Mouse (Mus musculus) adrenal gland, postnatal 25 days (tissue): Measurements from ENCODE around the gene Ahnak. TPM values are rescaled to one million over a fixed set of nuclear protein-coding genes. Genes with fewer than 3 reads are reported as not detected.

Experiments used
- DNase-seq: peaks from one replicate; pipeline ENCODE4 v3.0.0; 2021; ENCODE audit warnings: mixed read lengths
- long read RNA-seq: library from polyadenylated mRNA; stranded (forward); transcript quantifications from one replicate; pipeline ENCODE4 v2.0.0, GENCODE M21; 2021
- total RNA-seq: library from RNA; stranded (reverse); gene quantifications from 2 replicates; pipeline ENCODE4 v1.2.3, GENCODE M21; 2021

The Ahnak gene
- 93.0 and 106 TPM in 2 replicates for total RNA-seq
- long read RNA-seq, full-length matches to known transcripts = 11 of 37 reads
- long read RNA-seq, partial matches to known transcripts = 4 of 37 reads
- long read RNA-seq, other reads (novel, unspliced or antisense) = 22 of 37 reads

DNA sequence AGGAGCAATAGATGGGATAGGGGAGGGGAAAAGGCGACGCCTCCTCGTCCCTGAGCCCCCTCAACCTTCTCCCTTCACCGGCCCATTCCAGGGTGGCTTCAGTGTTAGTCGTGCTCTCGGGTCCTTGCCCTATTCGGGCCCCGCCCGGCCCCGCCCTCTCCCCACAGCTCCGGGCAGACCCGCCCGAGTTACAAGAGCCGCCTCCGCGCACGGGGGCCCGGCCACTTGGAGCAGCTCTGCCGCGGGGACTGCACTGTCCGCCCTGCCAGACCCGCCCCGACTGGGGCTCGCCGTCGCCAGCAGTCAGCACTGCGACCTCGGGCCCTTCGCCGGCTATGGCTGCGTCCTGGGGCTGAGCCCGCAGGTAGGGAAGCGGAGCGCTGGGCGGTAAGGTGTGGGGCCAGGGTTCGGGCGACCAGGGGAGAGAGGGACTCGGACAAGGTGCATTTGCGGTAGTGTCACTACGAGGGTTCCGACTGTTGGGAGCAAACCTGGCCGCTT is at the start of gene Ahnak:
Ahnak (plus strand) TSS at position 219 of the 501 bp plus-strand sequence.
- DNase-seq = peak; percentile 89

DNA sequence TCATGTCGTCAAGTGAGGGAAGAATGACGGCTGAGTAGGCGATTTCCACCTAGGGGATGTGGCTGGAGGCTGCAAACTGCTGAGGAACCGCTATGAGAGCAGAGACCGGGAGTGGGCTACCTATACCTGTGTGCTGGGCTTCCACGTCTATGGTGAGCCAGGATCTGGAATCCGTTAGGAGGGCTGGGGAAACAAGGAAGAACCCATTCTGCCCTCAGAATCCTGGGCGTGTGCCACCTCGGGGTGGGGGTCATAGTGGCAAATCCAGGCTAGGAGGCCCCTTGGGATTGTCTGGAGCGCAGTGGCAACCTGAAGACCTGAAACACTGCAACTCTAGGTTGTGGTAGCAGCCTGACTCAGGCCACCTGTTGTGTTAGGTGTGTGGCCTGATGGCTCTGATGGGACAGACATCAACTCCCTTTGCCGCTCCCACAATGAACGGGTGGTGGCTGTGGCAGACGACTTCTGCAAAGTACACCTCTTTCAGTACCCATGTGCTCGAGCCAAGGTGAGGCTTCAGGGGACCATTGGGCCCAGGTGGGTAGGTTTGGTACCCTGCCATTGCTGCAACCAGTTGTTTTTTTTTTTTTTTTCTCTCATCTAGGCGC is 48.5 kb upstream of the Ahnak start:
- DNase-seq = no peak

GRCm38 (mm10) chr19:8941136-8941514 is 48.0 kb upstream of the Ahnak start:
- DNase-seq = no peak

GRCm38 (mm10) chr19:8941515-8942217 is 47.4 kb upstream of the Ahnak start, which contains the start of gene Mta2:
Gene Mta2 (plus strand): TSS chr19:8941875.
- peak; percentile 98 for DNase-seq

DNA sequence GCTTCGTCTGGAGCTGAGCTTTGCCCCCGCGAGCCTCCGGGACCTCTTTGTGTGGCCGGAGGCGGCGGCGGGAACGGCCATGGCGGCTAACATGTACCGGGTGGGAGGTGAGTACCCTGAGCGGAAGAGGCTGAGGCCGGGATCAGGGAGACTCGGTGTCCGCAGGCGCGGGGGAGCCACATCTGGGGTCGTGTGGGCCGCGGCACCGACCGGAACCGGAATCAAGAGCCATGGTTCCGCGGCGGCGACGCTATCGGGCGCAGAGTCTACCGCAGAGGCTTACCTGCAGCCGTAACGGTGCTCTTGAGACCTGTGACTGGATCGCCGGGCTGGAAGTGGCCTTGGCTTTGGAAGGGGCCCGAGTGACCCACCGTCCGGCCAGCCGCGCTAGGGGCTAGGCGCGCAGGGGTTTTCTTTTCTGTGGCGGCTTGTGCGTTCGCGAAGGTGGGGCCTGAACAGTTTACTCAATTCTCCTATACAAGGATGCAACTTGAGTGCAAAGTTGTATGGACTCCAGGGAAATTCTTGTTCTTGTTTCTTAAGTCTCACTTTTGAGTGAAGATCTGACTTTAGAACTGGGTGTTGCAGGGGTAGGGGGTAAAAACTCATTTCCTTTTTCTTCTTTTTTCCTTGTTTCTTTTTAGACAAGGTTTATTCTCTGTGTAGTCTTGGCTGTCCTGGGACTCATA is 46.7 kb upstream of the Ahnak start:
- peak; percentile 59 for DNase-seq

DNA sequence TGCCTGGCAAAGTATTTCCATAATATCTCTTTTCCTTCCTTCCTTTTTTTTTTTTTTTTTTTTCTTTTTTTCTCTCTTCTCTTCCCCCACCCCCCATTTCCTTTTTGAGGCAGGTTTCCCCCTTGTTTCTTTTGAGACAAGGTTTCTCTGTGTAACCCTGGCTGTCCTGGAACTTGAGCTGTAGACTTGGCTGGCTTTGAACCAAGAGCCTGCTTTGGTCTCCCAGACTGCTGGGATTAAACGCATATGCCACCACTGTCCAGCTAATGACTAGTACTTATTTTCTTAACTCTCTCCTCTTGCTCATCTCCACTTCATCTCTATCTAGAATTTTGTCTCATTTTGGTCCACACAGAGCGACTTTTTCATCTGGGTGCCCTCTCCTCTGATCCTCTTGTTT is 46.0 kb upstream of the Ahnak start:
- no peak for DNase-seq

- no peak for DNase-seq
Measured at GRCm38 (mm10) chr19:8944062-8944461, 45.0 kb upstream of the Ahnak start.

GRCm38 (mm10) chr19:8944750-8945149 is 44.3 kb upstream of the Ahnak start:
- DNase-seq = peak; percentile 76

GRCm38 (mm10) chr19:8945251-8945650 is 43.8 kb upstream of the Ahnak start:
- DNase-seq = no peak

GRCm38 (mm10) chr19:8946929-8947328 is 42.2 kb upstream of the Ahnak start:
- DNase-seq = no peak

DNA sequence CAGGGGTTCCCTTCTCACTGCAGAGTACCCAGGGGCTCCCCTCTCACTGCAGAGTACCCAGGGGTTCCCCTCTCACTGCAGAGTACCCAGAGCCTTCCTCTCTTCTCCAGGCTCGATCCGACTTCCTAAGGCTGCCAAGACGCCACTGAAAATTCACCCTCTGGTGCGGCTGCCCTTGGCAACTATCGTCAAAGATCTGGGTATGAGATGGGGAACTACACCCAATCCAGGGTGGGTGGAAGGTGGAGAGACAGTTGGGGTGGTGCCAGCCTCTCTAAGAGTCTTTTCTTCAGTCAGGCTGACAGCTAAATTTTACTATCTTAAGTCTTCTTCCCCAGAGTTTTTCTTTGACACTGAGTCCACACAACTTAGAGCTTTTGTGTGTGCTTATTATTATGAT is 38.9 kb upstream of the Ahnak start:
- DNase-seq = no peak

- no peak for DNase-seq
Measured at GRCm38 (mm10) chr19:8952241-8952640, 36.8 kb upstream of the Ahnak start.

DNA sequence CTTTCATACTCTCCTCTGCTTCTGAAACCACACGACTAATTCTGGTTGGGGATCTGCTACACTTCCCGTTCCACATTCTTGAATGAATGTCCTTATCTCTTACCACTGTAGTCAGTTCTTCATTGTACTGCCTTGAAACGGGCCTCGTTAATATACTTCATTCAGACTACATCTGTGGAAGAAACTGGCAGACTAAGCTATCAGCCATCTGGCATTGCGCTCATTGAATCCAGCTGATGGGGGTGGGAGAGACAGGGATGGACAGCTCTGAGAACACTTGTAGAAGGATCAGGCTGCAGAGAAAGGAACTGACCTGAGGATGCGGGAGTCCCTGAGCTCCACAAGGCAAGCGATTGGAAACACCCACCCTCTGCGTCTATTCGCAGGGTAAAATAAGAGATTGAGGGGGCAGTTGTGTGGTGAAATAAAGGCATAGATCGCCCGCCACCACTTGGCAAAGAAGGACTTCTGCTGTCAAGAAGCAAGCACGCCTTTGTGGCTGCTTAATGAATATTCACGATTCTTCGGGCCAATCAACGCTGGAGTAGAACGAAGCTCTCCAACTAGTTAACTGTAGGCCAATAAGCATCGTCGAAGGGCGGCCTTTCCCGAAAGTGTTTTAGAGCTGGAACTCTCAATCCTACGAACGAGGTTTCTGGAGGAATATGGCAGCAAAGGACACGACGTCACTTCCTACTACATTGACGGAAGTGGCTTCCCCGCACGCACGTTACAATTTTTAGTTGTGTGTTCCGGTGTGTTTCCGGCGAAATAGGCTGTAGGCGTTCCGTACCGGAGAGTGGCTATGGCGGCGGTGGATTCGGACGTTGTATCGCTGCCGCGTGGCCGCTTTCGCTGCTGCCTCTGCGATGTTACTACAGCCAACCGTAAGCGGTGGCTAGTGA is 35.7 kb upstream of the Ahnak start, which contains the start of gene Tut1:
Tut1 (plus strand) TSS at position 713 of the 905 bp plus-strand sequence.
- DNase-seq = peak; percentile 78

- DNase-seq = no peak
Measured at GRCm38 (mm10) chr19:8954171-8954570, 34.9 kb upstream of the Ahnak start.

DNA sequence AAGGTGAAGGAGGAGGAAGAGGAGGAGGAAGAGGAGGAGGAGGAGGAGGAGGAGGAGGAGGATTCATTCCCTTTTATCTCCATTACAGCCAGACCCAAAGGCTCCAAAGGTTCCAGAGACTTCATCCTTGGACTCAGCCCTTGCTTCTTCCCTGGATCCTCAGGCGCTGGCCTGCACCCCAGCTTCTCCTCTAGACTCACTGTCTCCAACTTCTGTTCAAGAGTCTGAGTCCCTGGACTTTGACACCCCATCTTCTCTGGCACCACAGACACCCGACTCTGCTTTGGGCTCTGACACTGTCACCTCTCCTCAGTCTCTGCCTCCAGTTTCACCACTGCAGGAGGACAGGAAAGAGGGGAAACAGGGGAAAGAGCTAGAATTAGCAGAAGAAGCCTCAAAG is 26.8 kb upstream of the Ahnak start:
- DNase-seq = no peak

DNA sequence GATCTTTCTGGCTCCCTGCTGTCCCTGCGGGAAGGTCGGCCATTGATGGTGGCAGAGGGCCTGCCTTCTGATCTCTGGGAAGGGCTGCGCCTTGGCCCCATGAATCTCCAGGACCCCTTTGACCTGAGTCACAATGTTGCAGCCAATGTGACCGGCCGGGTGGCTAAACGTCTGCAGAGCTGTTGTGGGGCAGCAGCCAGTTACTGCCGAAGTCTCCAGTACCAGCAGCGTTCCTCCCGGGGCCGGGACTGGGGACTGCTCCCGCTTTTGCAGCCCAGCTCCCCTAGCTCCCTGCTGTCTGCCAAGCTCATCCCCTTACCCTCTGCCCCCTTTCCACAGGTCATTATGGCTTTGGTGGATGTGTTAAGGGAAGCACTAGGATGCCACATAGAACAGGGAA is 24.0 kb upstream of the Ahnak start:
- DNase-seq = no peak

DNA sequence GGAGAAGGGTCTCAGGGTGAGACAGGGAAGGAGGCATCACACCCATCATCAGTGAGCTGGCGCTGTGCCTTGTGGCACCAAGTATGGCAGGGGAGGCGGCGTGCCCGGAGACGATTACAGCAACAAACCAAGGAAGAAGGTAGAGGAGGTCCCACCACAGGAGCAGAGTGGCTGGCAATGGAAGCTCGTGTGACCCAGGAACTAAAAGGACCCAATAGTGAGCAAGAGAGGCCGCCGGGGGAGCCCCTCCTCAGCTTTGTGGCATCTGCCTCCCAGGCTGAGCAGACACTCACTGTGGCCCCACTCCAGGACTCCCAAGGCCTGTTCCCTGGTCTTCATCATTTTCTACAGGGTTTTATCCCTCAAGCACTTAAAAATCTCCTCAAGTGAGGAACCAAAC is 23.3 kb upstream of the Ahnak start:
- peak; percentile 22 for DNase-seq

DNA sequence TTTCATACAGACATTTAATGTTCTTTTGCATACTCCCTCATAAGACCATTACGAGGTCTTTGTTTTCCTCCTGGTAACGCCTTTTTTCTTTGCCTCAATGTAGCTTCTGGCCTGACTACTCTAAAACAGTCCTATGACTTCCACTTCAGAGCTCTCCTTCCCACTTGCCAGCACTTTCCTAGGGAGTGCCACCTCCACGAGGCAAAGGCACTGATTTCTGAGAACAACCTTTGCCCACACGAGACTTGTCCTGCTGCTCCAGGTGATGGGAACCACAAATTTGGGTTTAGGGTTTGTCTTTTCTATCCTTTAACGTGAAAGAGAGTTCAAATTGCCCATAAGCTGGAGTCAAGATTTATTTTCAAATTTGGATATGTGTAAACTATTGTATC is 22.9 kb upstream of the Ahnak start:
- no peak for DNase-seq

DNA sequence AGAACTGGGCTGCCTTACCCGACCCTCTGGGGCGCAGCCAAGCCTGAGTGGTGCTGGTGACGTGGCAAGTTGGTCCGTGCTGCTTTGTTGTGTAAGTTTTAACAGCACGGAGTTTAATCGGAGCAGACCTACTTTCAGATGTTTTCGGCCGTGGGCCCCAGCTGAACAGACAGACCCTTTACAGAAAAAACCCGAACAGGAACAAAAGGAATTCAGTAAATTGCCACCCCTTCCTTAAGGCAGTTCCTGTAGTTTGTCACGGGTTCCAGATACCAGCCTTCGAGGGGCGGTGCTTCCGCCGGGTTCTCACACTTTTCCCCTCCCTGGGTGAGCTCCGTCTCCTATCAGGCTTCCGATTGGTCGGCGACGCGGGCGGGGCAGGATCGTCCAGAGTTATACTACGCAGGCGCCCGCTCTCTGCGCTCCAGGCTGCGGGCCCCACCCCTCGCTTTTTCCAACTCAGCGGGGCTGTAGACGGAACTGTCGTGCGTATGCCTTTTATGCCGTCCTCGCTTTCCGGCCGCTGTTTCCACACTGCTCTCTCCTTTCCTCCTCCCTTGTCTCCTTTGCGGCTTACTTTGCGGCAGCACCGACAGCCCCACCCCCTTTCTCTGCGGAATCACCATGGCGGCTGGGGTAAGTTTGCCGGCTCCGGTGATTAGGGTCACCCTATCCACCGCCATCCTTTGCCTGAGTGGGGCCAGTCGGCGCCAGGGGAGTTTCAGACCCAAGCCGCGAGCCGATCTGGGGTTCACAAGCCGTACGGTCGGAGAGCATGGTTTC is 22.3 kb upstream of the Ahnak start, which contains the start of gene Eef1g:
Eef1g (plus strand) TSS at position 452 of the 783 bp plus-strand sequence.
- peak; percentile 97 for DNase-seq

DNA sequence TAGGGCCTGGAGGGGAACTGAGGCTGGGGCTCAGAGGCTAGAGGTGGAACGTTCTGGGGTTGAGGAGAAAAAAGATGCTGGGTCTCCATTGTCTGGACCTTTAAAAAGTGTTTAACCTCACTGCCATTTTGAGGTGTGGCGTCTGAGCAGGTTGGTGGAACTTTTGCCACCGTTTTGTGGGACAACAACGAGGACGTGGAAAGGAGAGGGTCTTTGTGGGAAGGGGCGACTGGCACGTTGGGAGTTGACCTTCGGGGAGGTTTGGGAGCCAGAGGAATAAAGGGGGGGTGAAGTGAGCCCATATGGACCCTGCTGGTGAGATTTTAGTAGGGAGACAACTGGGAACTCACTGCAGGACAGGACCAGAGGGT is 21.7 kb upstream of the Ahnak start:
- DNase-seq = no peak

- DNase-seq = no peak
Measured at GRCm38 (mm10) chr19:8967893-8968292, 21.2 kb upstream of the Ahnak start.
